Comparison of ENCODE assay signal across 24 mouse cellular contexts in genomic region chr3:122323841-122324240, GRCm38 (mm10). TPM values are rescaled to one million over a fixed set of nuclear protein-coding genes. Genes with fewer than 3 reads are reported as not detected.
DNase-seq lines count a peak whose midpoint lies in the region; ATAC-seq and TF ChIP-seq lines count a peak whose summit lies in the region.
"Had no signal": no experiment of that assay in that cellular context is flagged by ENCODE, and none has a peak within 500 bp of the region (broad histone marks: within the 10 kb centered on the region; RNA-seq: fewer than 3 reads in every experiment).

No protein-coding gene starts in this region.

- H3K9me3 ChIP-seq in kidney, postnatal 0 days (replicated peaks; ENCODE audit: low read length): no peaks in the 10 kb centered on the region
- H3K9me3 ChIP-seq: embryonic facial prominence, embryonic 10.5 days; embryonic facial prominence, embryonic 15.5 days; forebrain, embryonic 12.5 days; heart, embryonic 13.5 days; liver, embryonic 15.5 days; midbrain, embryonic 12.5 days had no signal

- WGBS in kidney, postnatal 0 days: 84% methylated on average over 6 of the region's 6 CpGs

- H3K27me3 ChIP-seq in kidney, postnatal 0 days (ENCODE audit: insufficient read depth, low read length): no peaks in the 10 kb centered on the region
- H3K27me3 ChIP-seq: embryonic facial prominence, embryonic 15.5 days; forebrain, embryonic 12.5 days; liver, embryonic 15.5 days; midbrain, embryonic 12.5 days had no signal

- TF ChIP-seq CTCF in kidney, postnatal 0 days (IDR thresholded peaks at IDR 0.05; ENCODE audit: low read depth): 0 out of 2 replicates have a peak, but pooled peaks have one; percentile 2
- no peak for TF ChIP-seq CTCF in left cerebral cortex, adult 2 months (IDR thresholded peaks at IDR 0.05)

- ATAC-seq in kidney, postnatal 0 days (replicated peaks; ENCODE audit: low FRiP score, low read depth): no peak
- ATAC-seq: CD4-positive, CD25-positive, alpha-beta regulatory T cell, adult 4 months; forebrain, postnatal 0 days; intestine, postnatal 0 days had no signal

- peaks cover 5% of the 10 kb centered on the region; the same call in 1 of the 2 replicates for H3K4me1 ChIP-seq in kidney, postnatal 0 days (replicated peaks; ENCODE audit: insufficient read depth, low read length)
- H3K4me1 ChIP-seq: forebrain, embryonic 12.5 days; heart, embryonic 13.5 days; liver, embryonic 15.5 days; midbrain, embryonic 12.5 days had no signal

- H3K27ac ChIP-seq in kidney, postnatal 0 days: no peak overlapping the region
- no peak overlapping the region for H3K27ac ChIP-seq in left cerebral cortex, adult 2 months
- H3K27ac ChIP-seq: embryonic facial prominence, embryonic 10.5 days; embryonic facial prominence, embryonic 15.5 days; forebrain, embryonic 12.5 days; heart, adult 2 months; heart, embryonic 13.5 days; hindbrain, embryonic 14.5 days; liver, embryonic 15.5 days; midbrain, embryonic 12.5 days had no signal

- no peak overlapping the region for H3K9ac ChIP-seq in kidney, postnatal 0 days (ENCODE audit: low read depth, low read length)
- H3K9ac ChIP-seq: embryonic facial prominence, embryonic 15.5 days; forebrain, embryonic 12.5 days; forebrain, postnatal 0 days; heart, embryonic 13.5 days; hindbrain, embryonic 14.5 days; liver, embryonic 15.5 days; midbrain, embryonic 12.5 days had no signal

- peak; percentile 40 to 52 for DNase-seq in lung, adult 18-20 months
- DNase-seq in lung, postnatal 4 days: no peak
- DNase-seq in urinary bladder, postnatal 36 days (ENCODE audit: low spot score in 2 of 2): peak; percentile 47 to 48
- DNase-seq in urinary bladder, postnatal 25 days (ENCODE audit: low spot score): no peak
- DNase-seq in kidney, postnatal 0 days (ENCODE audit: low spot score): no peak
- DNase-seq in left cerebral cortex, adult 2 months (ENCODE audit: extremely low spot score in 1 of 2, low spot score in 2 of 2): no peak
- no peak for DNase-seq in adipocyte (ENCODE audit: low spot score)
- DNase-seq: adrenal gland, adult 2 months; adrenal gland, postnatal 36 days; cerebellum, adult 18-20 months; cerebellum, postnatal 10 days; forebrain, postnatal 0 days; heart, adult 2 months; heart, postnatal 10 days; thymus, postnatal 4 days had no signal

- intact Hi-C loops in left cerebral cortex, adult 2 months (cut with DNase I): no loop called here

- H3K4me3 ChIP-seq in kidney, postnatal 0 days (replicated peaks; ENCODE audit: low read depth, low read length): no peak overlapping the region
- H3K4me3 ChIP-seq in left cerebral cortex, adult 2 months: no peak overlapping the region
- H3K4me3 ChIP-seq: embryonic facial prominence, embryonic 10.5 days; embryonic facial prominence, embryonic 15.5 days; forebrain, embryonic 12.5 days; heart, adult 2 months; heart, embryonic 13.5 days; liver, embryonic 15.5 days; midbrain, embryonic 12.5 days had no signal

- no peaks in the 10 kb centered on the region for H3K36me3 ChIP-seq in kidney, postnatal 0 days (ENCODE audit: insufficient read depth, low read length)
- H3K36me3 ChIP-seq: embryonic facial prominence, embryonic 10.5 days; embryonic facial prominence, embryonic 15.5 days; forebrain, embryonic 12.5 days; heart, embryonic 13.5 days; liver, embryonic 15.5 days; midbrain, embryonic 12.5 days had no signal

- H3K4me2 ChIP-seq in kidney, postnatal 0 days (ENCODE audit: low read length): no peak overlapping the region
- H3K4me2 ChIP-seq: embryonic facial prominence, embryonic 15.5 days; forebrain, embryonic 12.5 days; heart, embryonic 13.5 days; hindbrain, embryonic 14.5 days; liver, embryonic 15.5 days; midbrain, embryonic 12.5 days had no signal

RNA-seq across cellular contexts. Expression of gene Bcar3, which starts 29.9 kb away (rescaled TPM):
- polyA plus RNA-seq in kidney, postnatal 0 days (2015; fragmentation: Nextera tagmentation; extraction: Ambion mirVana): 18.8 and 20.7 TPM in 2 replicates
- total RNA-seq in left cerebral cortex, adult 2 months (2021): 10 to 100 TPM; 14.7 to 15.4 TPM

RNA-seq across cellular contexts. Expression of gene Dnttip2, which starts 49.7 kb away (rescaled TPM):
- polyA plus RNA-seq in kidney, postnatal 0 days (2015; fragmentation: Nextera tagmentation; extraction: Ambion mirVana): 60.4 and 62.2 TPM in 2 replicates
- 10 to 100 TPM; 29.5 to 33.4 TPM for total RNA-seq in left cerebral cortex, adult 2 months (2021)

Comparison
In these comparisons a context has a peak if more than half of its experiments do, and no peak if none do; other contexts are left out.
1. DNase-seq: peak in lung, adult 18-20 months (2 of 2) and urinary bladder, postnatal 36 days (2 of 2); none in lung, postnatal 4 days (0 of 2), urinary bladder, postnatal 25 days (single experiment), kidney, postnatal 0 days (single experiment), left cerebral cortex, adult 2 months (0 of 2) and adipocyte (single experiment).